Mouse (Mus musculus): ENCODE measurements around the gene Cacna1c. TPM values are rescaled to one million over a fixed set of nuclear protein-coding genes. Genes with fewer than 3 reads are reported as not detected.

The Cacna1c gene
- polyA plus RNA-seq, 1 experiment from 2014 or later: 4.8 TPM

- no peak for TF ChIP-seq CTCF (IDR thresholded peaks at IDR 0.05)
- TF ChIP-seq EP300 (IDR thresholded peaks at IDR 0.05): no peak
- H3K4me1 ChIP-seq (ENCODE audit: insufficient read depth, low read depth, low read length): no peaks in the 10 kb centered on the region
- no peak for DNase-seq (ENCODE audit: low spot score)
- H3K36me3 ChIP-seq (ENCODE audit: insufficient read depth, low read length): no peaks in the 10 kb centered on the region
- H3K27me3 ChIP-seq (replicated peaks; ENCODE audit: insufficient read depth, low read length): no peaks in the 10 kb centered on the region
- H3K9me3 ChIP-seq (ENCODE audit: low read length): no peaks in the 10 kb centered on the region
- H3K27ac ChIP-seq (ENCODE audit: low read length): no peak overlapping the region
- H3K4me3 ChIP-seq (ENCODE audit: low read depth, low read length): no peak overlapping the region
- whole genome bisulfite sequencing: 76% methylated on average over 8 of the region's 8 CpGs
- H3K4me2 ChIP-seq (replicated peaks; ENCODE audit: low read depth, low read length): no peak overlapping the region
- H3K9ac ChIP-seq (replicated peaks; ENCODE audit: low read depth): no peak overlapping the region
- ATAC-seq: no peak
Measured at GRCm38 (mm10) chr6:118777457-118777856, 418.8 kb downstream of the Cacna1c start.

GRCm38 (mm10) chr6:118776459-118776858, 419.8 kb downstream of the Cacna1c start:
- ATAC-seq (no peak), DNase-seq (ENCODE audit: low spot score) (no peak)
- TF ChIP-seq EP300 (IDR thresholded peaks at IDR 0.05) (no peak), CTCF (IDR thresholded peaks at IDR 0.05) (no peak)
- Histone ChIP-seq H3K36me3 (ENCODE audit: insufficient read depth, low read length) (no peaks in the 10 kb centered on the region), H3K4me2 (replicated peaks; ENCODE audit: low read depth, low read length) (no peak overlapping the region), H3K27me3 (replicated peaks; ENCODE audit: insufficient read depth, low read length) (no peaks in the 10 kb centered on the region), H3K27ac (ENCODE audit: low read length) (no peak overlapping the region), H3K4me1 (ENCODE audit: insufficient read depth, low read depth, low read length) (no peaks in the 10 kb centered on the region), H3K9me3 (ENCODE audit: low read length) (no peaks in the 10 kb centered on the region), H3K4me3 (ENCODE audit: low read depth, low read length) (no peak overlapping the region), H3K9ac (replicated peaks; ENCODE audit: low read depth) (no peak overlapping the region)
- 55% methylated on average over 9 of the region's 9 CpGs for WGBS

DNA sequence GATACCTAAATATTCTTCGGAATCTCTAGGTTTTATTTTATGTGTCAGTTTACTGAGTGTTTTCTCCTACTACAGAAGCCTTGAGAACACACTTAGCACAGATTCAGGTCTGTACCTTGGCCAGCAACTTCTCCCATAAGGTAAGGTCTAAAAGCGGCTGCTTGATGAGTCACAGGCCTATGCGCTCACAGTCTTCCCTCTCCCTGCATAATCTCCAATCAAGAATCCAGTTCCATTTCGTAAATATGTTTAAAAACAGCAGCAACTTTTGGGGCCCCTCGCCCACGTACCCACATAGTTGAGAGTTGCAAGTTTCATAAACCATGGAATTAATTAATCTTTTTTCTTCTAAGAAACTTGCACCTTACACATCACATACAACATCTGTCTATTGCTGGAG, 423.6 kb downstream of the Cacna1c start:
- no peak overlapping the region for H3K9ac ChIP-seq (replicated peaks; ENCODE audit: low read depth)
- no peaks in the 10 kb centered on the region for H3K9me3 ChIP-seq (ENCODE audit: low read length)
- 91% methylated on average over 6 of the region's 6 CpGs for WGBS
- H3K27ac ChIP-seq (ENCODE audit: low read length): no peak overlapping the region
- ATAC-seq (no peak), DNase-seq (ENCODE audit: low spot score) (no peak)
- no peaks in the 10 kb centered on the region for H3K27me3 ChIP-seq (replicated peaks; ENCODE audit: insufficient read depth, low read length)
- no peaks in the 10 kb centered on the region for H3K4me1 ChIP-seq (ENCODE audit: insufficient read depth, low read depth, low read length)
- H3K4me3 ChIP-seq (ENCODE audit: low read depth, low read length): no peak overlapping the region
- H3K36me3 ChIP-seq (ENCODE audit: insufficient read depth, low read length): no peaks in the 10 kb centered on the region
- H3K4me2 ChIP-seq (replicated peaks; ENCODE audit: low read depth, low read length): no peak overlapping the region
- TF ChIP-seq CTCF (IDR thresholded peaks at IDR 0.05): no peak
- no peak for TF ChIP-seq EP300 (IDR thresholded peaks at IDR 0.05)

- no peak overlapping the region for H3K4me3 ChIP-seq (ENCODE audit: low read depth, low read length)
- 74% methylated on average over 4 of the region's 4 CpGs for WGBS
- ATAC-seq (no peak), DNase-seq (ENCODE audit: low spot score) (no peak)
- H3K9ac ChIP-seq (replicated peaks; ENCODE audit: low read depth): no peak overlapping the region
- TF ChIP-seq CTCF (IDR thresholded peaks at IDR 0.05) (no peak), EP300 (IDR thresholded peaks at IDR 0.05) (no peak)
- H3K36me3 ChIP-seq (ENCODE audit: insufficient read depth, low read length): no peaks in the 10 kb centered on the region
- H3K4me2 ChIP-seq (replicated peaks; ENCODE audit: low read depth, low read length): no peak overlapping the region
- no peak overlapping the region for H3K27ac ChIP-seq (ENCODE audit: low read length)
- no peaks in the 10 kb centered on the region for H3K9me3 ChIP-seq (ENCODE audit: low read length)
- no peaks in the 10 kb centered on the region for H3K27me3 ChIP-seq (replicated peaks; ENCODE audit: insufficient read depth, low read length)
- H3K4me1 ChIP-seq (ENCODE audit: insufficient read depth, low read depth, low read length): no peaks in the 10 kb centered on the region
Measured at GRCm38 (mm10) chr6:118771121-118771520, 425.1 kb downstream of the Cacna1c start.

GRCm38 (mm10) chr6:118770396-118770795, 425.8 kb downstream of the Cacna1c start:
- DNase-seq (ENCODE audit: low spot score): no peak
- TF ChIP-seq CTCF (IDR thresholded peaks at IDR 0.05) (no peak), EP300 (IDR thresholded peaks at IDR 0.05) (no peak)
- no peak overlapping the region for H3K27ac ChIP-seq (ENCODE audit: low read length)
- no peaks in the 10 kb centered on the region for H3K4me1 ChIP-seq (ENCODE audit: insufficient read depth, low read depth, low read length)
- no peaks in the 10 kb centered on the region for H3K36me3 ChIP-seq (ENCODE audit: insufficient read depth, low read length)
- no peak overlapping the region for H3K4me3 ChIP-seq (ENCODE audit: low read depth, low read length)
- H3K9me3 ChIP-seq (ENCODE audit: low read length): no peaks in the 10 kb centered on the region
- no peak overlapping the region for H3K9ac ChIP-seq (replicated peaks; ENCODE audit: low read depth)
- no peak overlapping the region for H3K4me2 ChIP-seq (replicated peaks; ENCODE audit: low read depth, low read length)
- WGBS: 80% methylated on average over 6 of the region's 6 CpGs
- no peak for ATAC-seq
- H3K27me3 ChIP-seq (replicated peaks; ENCODE audit: insufficient read depth, low read length): no peaks in the 10 kb centered on the region

DNA sequence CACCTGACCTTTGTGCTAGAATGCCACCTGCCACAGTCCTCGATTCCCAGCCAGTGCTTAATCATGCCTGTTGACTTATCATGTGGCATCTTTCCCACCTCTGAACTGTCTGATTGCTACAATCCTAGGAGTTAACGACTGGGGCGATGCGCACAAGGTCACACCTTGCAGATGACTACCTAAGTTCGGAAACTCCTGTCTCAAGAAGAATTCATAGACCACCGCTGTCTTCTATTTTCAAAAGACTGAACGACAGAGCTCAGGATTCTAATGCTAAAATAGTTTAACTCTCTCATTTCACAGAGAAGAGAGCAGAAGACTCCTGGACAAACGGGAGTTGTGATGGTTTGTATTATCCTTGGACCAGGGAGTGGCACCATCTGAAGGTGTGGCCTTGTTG, 426.4 kb downstream of the Cacna1c start:
- WGBS: 88% methylated on average over 8 of the region's 8 CpGs
- Histone ChIP-seq H3K36me3 (ENCODE audit: insufficient read depth, low read length) (no peaks in the 10 kb centered on the region), H3K27ac (ENCODE audit: low read length) (no peak overlapping the region)

GRCm38 (mm10) chr6:118767698-118768097, 428.5 kb downstream of the Cacna1c start:
- H3K9me3 ChIP-seq (ENCODE audit: low read length): no peaks in the 10 kb centered on the region
- no peak overlapping the region for H3K9ac ChIP-seq (replicated peaks; ENCODE audit: low read depth)
- H3K4me2 ChIP-seq (replicated peaks; ENCODE audit: low read depth, low read length): no peak overlapping the region
- DNase-seq (ENCODE audit: low spot score): no peak
- H3K36me3 ChIP-seq (ENCODE audit: insufficient read depth, low read length): no peaks in the 10 kb centered on the region
- H3K4me1 ChIP-seq (ENCODE audit: insufficient read depth, low read depth, low read length): no peaks in the 10 kb centered on the region
- no peak overlapping the region for H3K27ac ChIP-seq (ENCODE audit: low read length)
- H3K27me3 ChIP-seq (replicated peaks; ENCODE audit: insufficient read depth, low read length): no peaks in the 10 kb centered on the region
- no peak overlapping the region for H3K4me3 ChIP-seq (ENCODE audit: low read depth, low read length)
- no peak for TF ChIP-seq EP300 (IDR thresholded peaks at IDR 0.05)
- TF ChIP-seq CTCF (IDR thresholded peaks at IDR 0.05): no peak
- no peak for ATAC-seq
- WGBS: 62% methylated on average over 6 of the region's 6 CpGs

More for the DNA sequence above, 426.4 kb downstream of the Cacna1c start:
- ATAC-seq (no peak), DNase-seq (ENCODE audit: low spot score) (no peak)
- H3K9me3 ChIP-seq (ENCODE audit: low read length): no peaks in the 10 kb centered on the region
- H3K27me3 ChIP-seq (replicated peaks; ENCODE audit: insufficient read depth, low read length): no peaks in the 10 kb centered on the region
- no peak overlapping the region for H3K9ac ChIP-seq (replicated peaks; ENCODE audit: low read depth)
- no peaks in the 10 kb centered on the region for H3K4me1 ChIP-seq (ENCODE audit: insufficient read depth, low read depth, low read length)
- H3K4me3 ChIP-seq (ENCODE audit: low read depth, low read length): no peak overlapping the region
- H3K4me2 ChIP-seq (replicated peaks; ENCODE audit: low read depth, low read length): no peak overlapping the region
- TF ChIP-seq CTCF (IDR thresholded peaks at IDR 0.05) (no peak), EP300 (IDR thresholded peaks at IDR 0.05) (no peak)

Data from lung, postnatal 0 days (tissue).